Mouse (Mus musculus) hindbrain, embryonic 12.5 days (tissue): ENCODE results near the gene Sstr5. TPM values are rescaled to one million over a fixed set of nuclear protein-coding genes. Genes with fewer than 3 reads are reported as not detected.
A peak's percentile ranks its signal among the peaks of the same experiment; 100 is the strongest.

Experiments
- ATAC-seq: fragments of 200-750 bp; cut with Nextera tagmentation; 2 replicates; pipeline ENCODE4 v1.8.0; 2017; ENCODE audit warnings: moderate TSS enrichment; ENCODE audit not compliant: low FRiP score
- H3K27ac ChIP-seq: fragments of 300-500 bp; sonication (generic); 2 replicates; pipeline ENCODE4 v1.5.1; 2016; ENCODE audit warnings: mild to moderate bottlenecking
- H3K27me3 ChIP-seq: fragments of 300-500 bp; sonication (generic); 2 replicates; pipeline ENCODE4 v1.6.1; 2016; ENCODE audit warnings: mild to moderate bottlenecking
- H3K36me3 ChIP-seq: fragments of 300-500 bp; sonication (generic); 2 replicates; pipeline ENCODE4 v1.6.1; 2016; ENCODE audit warnings: mild to moderate bottlenecking
- H3K4me1 ChIP-seq: fragments of 300-500 bp; sonication (generic); 2 replicates; pipeline ENCODE4 v1.6.1; 2016
- H3K4me2 ChIP-seq: fragments of 300-500 bp; sonication (generic); replicated peaks from 2 replicates; pipeline ENCODE4 v1.6.1; 2016; ENCODE audit warnings: mild to moderate bottlenecking
- H3K4me3 ChIP-seq: fragments of 300-500 bp; sonication (generic); 2 replicates; pipeline ENCODE4 v1.5.1; 2016; ENCODE audit warnings: mild to moderate bottlenecking
- H3K9ac ChIP-seq: fragments of 300-500 bp; sonication (generic); 2 replicates; pipeline ENCODE4 v1.6.1; 2016; ENCODE audit warnings: mild to moderate bottlenecking, moderate library complexity
- H3K9me3 ChIP-seq: fragments of 300-500 bp; sonication (generic); replicated peaks from 2 replicates; pipeline ENCODE4 v1.6.1; 2016; ENCODE audit warnings: mild to moderate bottlenecking
- WGBS: fragments of 180-500 bp; shearing (Covaris S2); methylation state at CpG from one replicate; pipeline ENCODE4 v1.1.7; 2016; 5-methylcytosine and 5-hydroxymethylcytosine counted together
- polyA plus RNA-seq: library from polyadenylated mRNA; unstranded; fragments of >200 nt; fragmentation: Nextera tagmentation; extraction: Ambion mirVana; gene quantifications from 2 replicates; pipeline ENCODE4 v1.2.1, GENCODE M21; 2016

Gene Sstr5
- 0.14 TPM in 1 of 2 replicates, not detected in the other for polyA plus RNA-seq

GRCm38 (mm10) chr17:25497013-25497412 lies at the start of gene Sstr5:
Gene Sstr5, minus strand, starts transcription at chr17:25497288.
- Histone ChIP-seq H3K9ac (peak within 1 kb of the TSS; percentile 42), H3K4me3 (peak within 1 kb of the TSS; percentile 31), H3K4me2 (peak within 1 kb of the TSS; percentile 53), H3K4me1 (peaks cover 12% of the 10 kb centered on the region), H3K9me3 (no peaks in the 10 kb centered on the region), H3K27ac (no peak within 1 kb of the TSS), H3K36me3 (no peaks in the 10 kb centered on the region), H3K27me3 (peaks cover 59% of the 10 kb centered on the region)
- under 1% methylated on average over 25 of the region's 28 CpGs for WGBS
- ATAC-seq: no peak

GRCm38 (mm10) chr17:25541768-25542167 lies 44.7 kb upstream of the Sstr5 start:
- Histone ChIP-seq H3K9me3 (no peaks in the 10 kb centered on the region), H3K4me1 (peaks cover 15% of the 10 kb centered on the region), H3K36me3 (no peaks in the 10 kb centered on the region), H3K4me3 (no peak overlapping the region), H3K27me3 (0 out of 2 replicates have a peak, but pooled peaks cover 5% of the 10 kb centered on the region), H3K4me2 (no peak overlapping the region), H3K9ac (no peak overlapping the region), H3K27ac (no peak overlapping the region)
- no peak for ATAC-seq
- 89% methylated on average over 4 of the region's 4 CpGs for WGBS

DNA sequence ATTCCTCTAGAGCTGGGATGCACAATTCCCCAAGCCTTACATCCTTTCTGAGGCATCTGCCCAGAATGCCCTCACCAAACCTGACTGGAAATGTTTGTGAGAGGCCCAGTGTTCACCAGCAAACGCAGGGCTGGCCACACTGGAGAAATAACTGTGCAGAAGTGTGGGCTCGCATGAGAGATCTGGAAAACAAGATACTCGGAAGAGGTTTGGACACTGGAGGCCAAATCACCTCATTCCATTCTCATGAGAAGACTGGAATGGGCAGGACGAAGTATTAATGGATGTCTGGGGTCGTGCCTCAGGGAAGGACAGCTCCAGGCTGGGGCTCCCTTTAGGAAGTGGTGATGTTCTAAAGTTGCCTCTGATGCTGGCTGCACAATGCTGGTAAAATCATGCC lies 43.6 kb upstream of the Sstr5 start:
- Histone ChIP-seq H3K4me2 (no peak overlapping the region), H3K27me3 (0 out of 2 replicates have a peak, but pooled peaks cover 5% of the 10 kb centered on the region), H3K36me3 (no peaks in the 10 kb centered on the region), H3K9me3 (no peaks in the 10 kb centered on the region), H3K4me1 (peaks cover 15% of the 10 kb centered on the region), H3K27ac (no peak overlapping the region), H3K9ac (no peak overlapping the region), H3K4me3 (no peak overlapping the region)
- ATAC-seq: no peak
- 91% methylated on average over 5 of the region's 5 CpGs for WGBS

DNA sequence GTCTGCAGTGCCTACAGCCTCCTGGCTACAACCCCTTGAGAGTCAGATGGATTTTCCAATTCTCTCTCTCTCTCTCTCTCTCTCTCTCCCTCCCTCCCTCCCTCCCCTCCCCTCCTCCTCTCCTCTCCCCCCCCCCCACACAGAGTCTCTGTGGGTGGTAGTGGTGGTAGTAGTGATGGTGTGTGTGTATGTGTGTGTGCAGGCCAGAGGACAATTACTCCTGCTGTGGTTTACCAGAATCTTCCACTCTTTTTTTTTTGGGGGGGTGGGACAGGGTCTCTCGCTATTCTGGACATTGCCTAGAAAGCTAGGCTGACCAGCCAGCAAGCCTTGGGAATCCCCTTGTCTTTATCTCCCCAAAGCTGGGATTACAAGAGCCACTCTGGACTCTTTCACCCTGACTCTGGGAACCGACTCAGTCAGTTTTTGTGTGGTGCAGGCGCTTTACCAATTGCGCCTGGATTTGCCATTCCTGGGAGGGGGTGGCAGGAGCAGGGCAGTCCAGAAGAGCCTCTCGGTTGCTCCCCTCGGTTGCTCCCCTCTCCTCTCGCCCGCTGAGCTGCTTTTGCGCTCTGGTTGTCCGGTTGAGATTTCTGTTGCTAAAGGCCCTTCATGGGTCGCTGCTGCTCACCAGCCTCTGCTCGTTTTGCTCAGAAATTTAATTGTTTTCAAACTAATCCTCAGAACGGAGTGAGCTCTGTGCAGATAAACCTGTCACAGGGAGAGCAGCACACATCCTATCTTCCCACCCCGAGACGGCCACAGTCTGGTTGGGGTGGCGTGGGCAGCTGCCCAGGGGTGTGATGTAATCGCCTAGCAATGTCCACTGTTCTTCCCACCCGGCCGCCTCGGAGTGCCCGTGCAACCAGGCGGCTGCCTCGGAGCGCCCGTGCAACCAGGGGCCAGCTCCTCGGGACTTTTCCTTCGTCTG lies 42.1 kb upstream of the Sstr5 start:
- H3K27ac ChIP-seq: no peak overlapping the region
- H3K27me3 ChIP-seq: 0 out of 2 replicates have a peak, but pooled peaks cover 5% of the 10 kb centered on the region
- ATAC-seq: peak; percentile 58; the same call in 1 of the 2 replicates
- no peaks in the 10 kb centered on the region for H3K36me3 ChIP-seq
- peak overlapping the region; percentile 30 for H3K4me2 ChIP-seq
- WGBS: 41% methylated on average over 27 of the region's 27 CpGs
- H3K9ac ChIP-seq: no peak overlapping the region
- H3K9me3 ChIP-seq: no peaks in the 10 kb centered on the region
- H3K4me1 ChIP-seq: peaks cover 15% of the 10 kb centered on the region
- no peak overlapping the region for H3K4me3 ChIP-seq

GRCm38 (mm10) chr17:25530357-25531022 lies 33.4 kb upstream of the Sstr5 start:
- Histone ChIP-seq H3K4me1 (no peaks in the 10 kb centered on the region; the same call in 1 of the 2 replicates), H3K4me3 (no peak overlapping the region), H3K27me3 (no peaks in the 10 kb centered on the region), H3K9ac (no peak overlapping the region), H3K36me3 (no peaks in the 10 kb centered on the region), H3K27ac (no peak overlapping the region), H3K9me3 (no peaks in the 10 kb centered on the region), H3K4me2 (no peak overlapping the region)
- no peak for ATAC-seq
- WGBS: 65% methylated on average over 8 of the region's 8 CpGs

- Histone ChIP-seq H3K27ac (no peak overlapping the region), H3K9me3 (no peaks in the 10 kb centered on the region), H3K4me1 (peaks cover 15% of the 10 kb centered on the region), H3K4me3 (no peak overlapping the region), H3K27me3 (no peaks in the 10 kb centered on the region), H3K4me2 (no peak overlapping the region), H3K36me3 (no peaks in the 10 kb centered on the region), H3K9ac (no peak overlapping the region)
- ATAC-seq: no peak
- 86% methylated on average over 12 of the region's 12 CpGs for WGBS
Measured at GRCm38 (mm10) chr17:25522080-25522479, 25.0 kb upstream of the Sstr5 start.

DNA sequence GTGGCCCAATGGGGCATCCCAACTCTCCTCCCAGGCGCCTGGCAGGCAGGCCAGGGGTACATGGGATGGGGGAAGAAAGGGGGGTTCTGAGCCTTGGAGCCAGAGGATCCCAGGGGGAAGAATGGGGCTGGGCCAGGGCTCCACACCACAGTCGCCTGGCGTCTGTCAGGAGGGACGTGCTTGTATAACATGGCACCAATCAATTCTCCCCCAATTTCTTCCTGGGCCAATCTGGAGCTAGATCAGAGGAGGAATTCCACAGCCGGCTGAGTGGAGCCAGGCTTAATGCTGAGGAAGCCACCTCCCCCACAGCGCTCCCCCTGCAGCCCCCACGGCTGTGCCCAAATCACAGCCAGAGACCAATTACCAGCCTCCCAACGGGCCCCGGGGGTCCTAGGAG lies 23.4 kb upstream of the Sstr5 start:
- H3K4me3 ChIP-seq: no peak overlapping the region
- H3K27ac ChIP-seq: no peak overlapping the region
- ATAC-seq: no peak
- 58% methylated on average over 9 of the region's 9 CpGs for WGBS
- H3K9ac ChIP-seq: no peak overlapping the region
- no peaks in the 10 kb centered on the region for H3K36me3 ChIP-seq
- H3K4me1 ChIP-seq: peaks cover 21% of the 10 kb centered on the region
- H3K9me3 ChIP-seq: no peaks in the 10 kb centered on the region
- no peaks in the 10 kb centered on the region for H3K27me3 ChIP-seq
- H3K4me2 ChIP-seq: no peak overlapping the region

- Histone ChIP-seq H3K27me3 (no peaks in the 10 kb centered on the region), H3K4me3 (no peak overlapping the region), H3K4me1 (peaks cover 21% of the 10 kb centered on the region), H3K9ac (no peak overlapping the region), H3K4me2 (no peak overlapping the region), H3K36me3 (no peaks in the 10 kb centered on the region), H3K9me3 (no peaks in the 10 kb centered on the region), H3K27ac (no peak overlapping the region)
- no peak for ATAC-seq
- 71% methylated on average over 5 of the region's 5 CpGs for WGBS
Measured at GRCm38 (mm10) chr17:25519511-25519910, 22.4 kb upstream of the Sstr5 start.

- no peaks in the 10 kb centered on the region for H3K36me3 ChIP-seq
- H3K27me3 ChIP-seq: no peaks in the 10 kb centered on the region
- H3K4me3 ChIP-seq: no peak overlapping the region
- H3K9ac ChIP-seq: no peak overlapping the region
- no peaks in the 10 kb centered on the region for H3K9me3 ChIP-seq
- H3K27ac ChIP-seq: no peak overlapping the region
- no peak overlapping the region for H3K4me2 ChIP-seq
- H3K4me1 ChIP-seq: peaks cover 21% of the 10 kb centered on the region
- ATAC-seq: peak; percentile 66
- WGBS: 67% methylated on average over 17 of the region's 17 CpGs
Measured at GRCm38 (mm10) chr17:25518144-25518543, 21.1 kb upstream of the Sstr5 start.

DNA sequence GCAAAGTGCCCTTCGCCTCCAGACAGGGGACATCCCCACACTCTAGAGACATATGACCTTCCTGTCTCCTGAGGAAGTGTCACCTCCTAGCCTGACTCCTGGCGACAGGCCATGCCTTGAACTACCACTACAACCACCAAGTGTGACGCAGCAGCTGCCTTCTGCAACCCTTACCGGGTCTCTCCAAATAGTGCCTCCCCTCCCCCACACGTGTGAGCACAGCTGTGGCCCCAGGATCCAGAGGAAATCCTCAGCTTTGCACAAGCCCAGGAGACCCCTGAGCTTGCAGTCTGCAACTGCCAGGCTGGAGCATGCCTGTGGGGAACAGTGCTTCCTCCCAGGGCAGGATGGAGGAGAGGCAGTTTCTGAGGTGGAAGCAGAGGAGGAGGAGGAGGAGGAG lies 19.2 kb upstream of the Sstr5 start:
- Histone ChIP-seq H3K4me1 (peaks cover 21% of the 10 kb centered on the region), H3K27me3 (no peaks in the 10 kb centered on the region; the same call in 1 of the 2 replicates), H3K9me3 (no peaks in the 10 kb centered on the region), H3K4me3 (no peak overlapping the region), H3K4me2 (no peak overlapping the region), H3K36me3 (no peaks in the 10 kb centered on the region), H3K27ac (no peak overlapping the region), H3K9ac (no peak overlapping the region)
- no peak for ATAC-seq
- WGBS: 45% methylated on average over 5 of the region's 5 CpGs

GRCm38 (mm10) chr17:25514055-25514454 lies 17.0 kb upstream of the Sstr5 start:
- 96% methylated on average over 2 of the region's 2 CpGs for WGBS
- no peak overlapping the region for H3K4me2 ChIP-seq
- peaks cover 10% of the 10 kb centered on the region; the same call in 1 of the 2 replicates for H3K4me1 ChIP-seq
- H3K9ac ChIP-seq: no peak overlapping the region
- H3K36me3 ChIP-seq: no peaks in the 10 kb centered on the region
- H3K27me3 ChIP-seq: no peaks in the 10 kb centered on the region; the same call in 1 of the 2 replicates
- H3K4me3 ChIP-seq: no peak overlapping the region
- no peak overlapping the region for H3K27ac ChIP-seq
- ATAC-seq: no peak
- H3K9me3 ChIP-seq: no peaks in the 10 kb centered on the region

- Histone ChIP-seq H3K9me3 (no peaks in the 10 kb centered on the region), H3K27me3 (no peaks in the 10 kb centered on the region; the same call in 1 of the 2 replicates), H3K4me2 (no peak overlapping the region), H3K36me3 (no peaks in the 10 kb centered on the region), H3K27ac (no peak overlapping the region), H3K9ac (no peak overlapping the region), H3K4me3 (no peak overlapping the region), H3K4me1 (peaks cover 5% of the 10 kb centered on the region; the same call in 1 of the 2 replicates)
- 90% methylated on average over 3 of the region's 3 CpGs for WGBS
- no peak for ATAC-seq
Measured at GRCm38 (mm10) chr17:25511876-25512275, 14.8 kb upstream of the Sstr5 start.
